Mouse (Mus musculus): ENCODE measurements at regions not wholly inside any gene's neighbourhood (a gene's known extent, or its start where the extent isn't known, plus 50 kb on each side); places are given as distances from the start of the nearest gene placed in this dataset.

- no peak for TF ChIP-seq MYOG (IDR thresholded peaks at IDR 0.05; ENCODE audit: control insufficient read depth in 1 of 3, insufficient read depth in 1 of 3, insufficient read length in 2 of 3, low read depth in 2 of 3)
- no peak for TF ChIP-seq SRF (IDR thresholded peaks at IDR 0.05; ENCODE audit: control insufficient read depth, insufficient read length, low read depth)
- no peak for TF ChIP-seq POLR2A (IDR thresholded peaks at IDR 0.05; ENCODE audit: insufficient read length, low read depth)
- no peak for TF ChIP-seq USF1 (IDR thresholded peaks at IDR 0.05; ENCODE audit: low read depth)
- TF ChIP-seq TCF3 (IDR thresholded peaks at IDR 0.05; ENCODE audit: insufficient read length, low read depth): no peak
Observed at GRCm38 (mm10) chr12:29348698-29349097, 179.5 kb upstream of the Myt1l start.
